Mouse (Mus musculus) kidney, postnatal 25 days (tissue): ENCODE results near the gene Bcl2.
"Not testable (repeated sequence)": the region's sequence is repeated elsewhere in the genome, so short reads cannot be mapped to it uniquely, and the experiment has no call there.

Source experiments
- DNase-seq, 2 experiments: peaks; one replicate each; pipeline ENCODE4 v3.0.0; 2021; ENCODE audit warnings: mixed read lengths in 2 of 2

Gene Bcl2

GRCm38 (mm10) chr1:106552856-106553255 lies 161.2 kb downstream of the Bcl2 start:
- DNase-seq: no peak

- no peak for DNase-seq
Observed at GRCm38 (mm10) chr1:106550580-106550979, 163.5 kb downstream of the Bcl2 start.

- peak in 1 of 2 experiments; percentile 54 for DNase-seq
Observed at GRCm38 (mm10) chr1:106549025-106549424, 165.0 kb downstream of the Bcl2 start.

DNA sequence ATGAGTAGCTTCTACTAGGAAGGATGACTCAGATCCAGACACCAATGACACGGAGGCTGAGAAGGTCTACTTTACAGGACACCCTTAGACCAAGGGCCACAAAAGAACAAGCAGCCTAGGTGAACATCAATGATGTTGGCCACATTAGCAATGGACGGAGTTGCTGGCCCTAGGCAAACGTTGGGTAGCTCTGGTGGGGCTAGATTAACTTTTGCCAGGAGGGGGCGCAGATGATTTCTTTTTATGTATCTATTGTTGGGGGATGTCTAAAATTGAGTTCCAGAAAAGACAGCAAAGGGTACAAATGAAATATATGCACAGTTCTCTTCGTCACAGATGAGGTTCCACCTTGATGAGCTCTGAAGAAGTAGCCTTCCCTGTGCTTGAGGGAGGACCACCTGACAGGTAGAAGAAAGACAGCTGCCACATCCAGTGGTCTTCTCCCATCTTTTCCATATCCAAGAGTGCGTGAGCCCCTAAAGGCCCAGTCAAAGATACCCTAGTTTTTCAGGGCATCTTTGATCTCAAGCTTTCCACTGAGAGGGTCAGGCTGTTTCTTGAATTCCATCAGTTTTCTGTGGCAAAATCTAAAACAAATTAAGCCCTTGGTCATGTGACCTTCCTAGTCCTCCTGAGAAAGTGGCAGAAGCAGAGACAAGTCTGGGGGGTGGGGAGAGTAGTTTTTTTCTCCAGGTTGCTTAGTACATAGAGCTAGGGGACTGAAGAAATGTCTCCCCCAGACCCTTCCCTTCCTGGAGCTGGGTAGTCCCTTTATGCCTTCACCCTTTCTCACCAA lies 169.1 kb downstream of the Bcl2 start:
- DNase-seq: peak; percentile 53 to 85

DNA sequence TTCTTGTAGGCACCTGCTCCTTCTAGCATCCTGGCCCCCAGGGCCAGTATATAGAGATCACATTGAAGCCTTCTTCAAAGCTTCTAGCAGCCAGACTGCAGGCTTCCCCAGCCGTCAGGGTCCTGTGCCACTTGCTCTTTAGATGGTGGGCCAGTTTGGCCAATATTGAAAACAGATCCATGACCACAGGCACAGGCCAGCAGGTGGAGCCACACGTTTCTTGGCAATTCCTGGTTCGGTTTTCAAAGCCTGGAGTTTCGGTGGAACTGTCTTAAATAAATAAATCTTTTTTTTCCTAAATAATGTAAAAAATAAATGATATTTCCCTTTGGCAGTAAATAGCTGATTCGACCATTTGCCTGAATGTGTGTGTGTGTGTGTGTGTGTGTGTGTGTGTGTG lies 171.3 kb downstream of the Bcl2 start:
- DNase-seq: peak; percentile 48 to 74

GRCm38 (mm10) chr1:106541851-106542250 lies 172.2 kb downstream of the Bcl2 start:
- DNase-seq: no peak

DNA sequence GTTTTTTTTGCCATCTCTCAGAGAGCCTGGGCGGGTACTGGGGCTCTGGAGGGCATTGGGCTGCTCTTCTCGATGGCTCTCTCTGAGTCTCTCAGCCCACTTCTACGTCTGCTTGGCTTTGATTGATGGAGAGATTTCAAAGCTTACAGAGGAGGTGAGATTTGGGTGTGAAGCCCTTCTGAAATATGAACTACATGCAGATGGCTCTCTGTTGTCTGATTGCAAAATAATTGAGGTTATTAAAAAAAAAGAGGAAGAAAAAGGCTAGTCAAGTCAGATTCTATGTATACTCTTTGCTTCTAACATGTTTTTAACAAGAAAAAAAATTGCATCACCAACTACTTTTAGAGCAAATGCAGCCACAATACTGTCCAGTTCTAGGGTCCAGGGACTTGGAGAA lies 173.9 kb downstream of the Bcl2 start:
- no peak for DNase-seq

- no peak for DNase-seq
Observed at GRCm38 (mm10) chr1:106539029-106539428, 175.0 kb downstream of the Bcl2 start.

DNA sequence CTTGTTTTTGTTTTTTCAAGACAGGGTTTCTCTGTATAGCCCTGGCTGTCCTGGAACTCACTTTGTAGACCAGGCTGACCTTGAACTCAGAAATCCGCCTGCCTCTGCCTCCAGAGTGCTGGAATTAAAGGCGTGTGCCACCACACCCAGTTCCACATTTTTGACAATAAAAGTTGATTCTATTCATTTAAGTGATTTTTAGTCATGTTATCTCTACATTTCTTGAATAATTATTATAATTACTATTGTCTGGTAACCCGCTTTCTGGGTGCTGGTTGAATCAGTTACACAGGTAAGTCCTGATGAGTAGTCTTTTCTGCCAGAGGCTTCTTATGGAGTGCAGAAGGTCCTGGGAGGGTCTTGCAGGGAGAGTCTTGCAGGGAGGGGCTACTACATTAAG lies 179.2 kb downstream of the Bcl2 start:
- DNase-seq: not testable (repeated sequence)

DNA sequence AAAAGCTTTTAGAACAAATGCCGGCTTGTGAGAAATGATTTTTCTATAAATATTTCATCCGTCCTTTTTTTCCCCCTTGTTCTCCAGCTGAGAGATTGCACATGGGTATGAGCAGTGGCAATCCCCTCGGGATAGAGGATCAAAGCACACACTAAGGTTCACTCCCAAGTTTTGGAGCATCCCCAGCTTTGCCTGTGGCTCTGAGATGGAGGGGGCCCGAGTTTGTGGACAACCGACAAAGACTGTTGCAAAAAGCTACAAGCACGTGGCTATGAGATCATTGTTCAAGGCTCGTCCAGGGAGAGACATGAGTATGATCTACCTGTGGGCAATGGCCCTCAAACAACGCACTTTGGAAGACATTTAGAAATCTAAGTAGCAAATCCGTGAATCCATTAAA lies 184.5 kb downstream of the Bcl2 start:
- no peak for DNase-seq

- no peak for DNase-seq
Observed at GRCm38 (mm10) chr1:106527537-106527936, 186.5 kb downstream of the Bcl2 start.

DNA sequence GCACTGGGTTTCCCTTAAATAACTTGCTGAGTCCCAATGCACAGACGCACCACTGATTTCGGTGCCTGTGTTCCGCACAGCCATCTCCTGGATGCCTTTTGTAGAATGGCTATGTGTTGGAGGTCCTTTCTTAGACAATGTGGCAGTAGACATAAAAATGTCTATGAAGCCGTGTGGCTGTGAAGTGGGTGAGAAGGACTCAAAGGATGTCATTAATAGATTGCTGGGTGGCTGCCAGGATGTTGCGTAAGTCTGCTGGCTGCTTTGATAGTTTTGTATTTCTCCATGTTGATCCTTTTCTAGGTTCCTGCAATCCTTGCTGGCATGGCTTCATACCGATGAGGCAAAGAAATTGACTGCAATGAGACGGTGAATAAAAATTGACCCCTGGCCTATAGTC lies 187.3 kb downstream of the Bcl2 start:
- peak; percentile 53 to 66 for DNase-seq

GRCm38 (mm10) chr1:106526112-106526511 lies 188.0 kb downstream of the Bcl2 start:
- no peak for DNase-seq

DNA sequence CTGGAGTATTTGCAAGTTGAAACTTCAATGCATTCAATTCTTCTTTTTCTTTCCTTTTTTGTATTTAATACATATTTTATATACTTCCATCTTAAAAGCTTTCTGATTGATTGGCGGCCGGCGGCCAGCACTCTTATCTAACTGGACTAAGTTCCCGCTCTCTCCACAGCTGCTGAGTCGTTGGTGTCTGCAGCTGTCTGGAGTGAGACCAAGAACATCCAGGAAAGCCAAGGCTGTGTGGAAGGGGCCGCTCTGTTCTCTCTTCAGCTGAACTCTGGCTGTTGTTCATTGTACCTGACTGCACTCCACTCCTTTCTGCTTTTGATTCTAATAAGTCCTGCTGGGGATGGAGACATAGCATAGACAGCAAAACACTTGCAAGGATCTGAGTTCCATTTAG lies 190.3 kb downstream of the Bcl2 start:
- no peak for DNase-seq

DNA sequence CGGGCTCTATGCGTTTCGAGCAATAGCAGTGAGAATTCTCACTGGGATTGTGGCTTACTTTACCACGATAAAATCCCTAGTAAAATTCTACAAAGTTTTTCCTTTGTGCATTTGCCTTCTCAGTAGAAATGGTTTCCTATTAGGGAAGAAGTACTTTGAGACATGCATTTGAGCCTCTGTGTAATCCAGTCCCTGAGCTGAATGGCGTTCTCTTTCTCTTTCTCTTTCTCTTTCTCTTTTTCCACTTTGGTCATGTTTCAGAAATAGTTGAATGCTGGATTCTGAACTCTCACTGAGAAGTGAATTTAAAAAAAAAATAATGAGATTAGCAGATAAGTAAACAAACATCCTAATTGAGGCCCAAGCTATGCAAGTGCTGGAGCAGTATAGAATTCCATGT lies 191.1 kb downstream of the Bcl2 start:
- no peak for DNase-seq

DNA sequence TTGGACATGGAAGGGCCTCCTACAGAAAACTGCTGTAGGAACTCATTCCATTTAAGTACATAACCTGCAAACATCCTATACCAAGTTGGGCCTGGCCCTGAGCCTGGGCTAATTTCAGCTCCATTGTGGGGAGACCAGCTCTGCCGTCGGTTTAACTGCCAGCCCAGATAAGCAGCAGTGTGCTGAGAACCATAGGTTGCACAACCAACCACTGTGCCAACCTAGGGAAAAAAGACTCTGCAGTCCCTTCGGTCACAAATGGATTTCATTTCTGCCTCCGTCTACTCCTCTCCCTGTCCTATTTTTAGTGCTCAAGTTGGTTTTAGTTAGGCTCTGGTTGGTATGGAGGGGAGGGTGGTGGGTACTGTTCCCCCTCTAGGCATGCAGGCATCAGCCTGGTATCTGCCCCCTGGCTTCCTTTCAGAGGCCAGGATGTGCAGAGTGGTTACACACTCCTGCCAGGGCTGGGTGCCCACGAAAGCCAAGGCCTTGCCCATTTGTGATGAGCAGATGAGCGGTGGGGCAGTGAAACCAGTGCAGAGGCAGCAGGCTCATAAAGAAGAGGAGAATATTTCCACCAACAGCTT lies 196.4 kb downstream of the Bcl2 start:
- DNase-seq: no peak

GRCm38 (mm10) chr1:106517099-106517498 lies 197.0 kb downstream of the Bcl2 start:
- no peak for DNase-seq

- DNase-seq: no peak
Observed at GRCm38 (mm10) chr1:106515611-106516010, 198.5 kb downstream of the Bcl2 start.

- no peak for DNase-seq
Observed at GRCm38 (mm10) chr1:106513890-106514643, 200.0 kb downstream of the Bcl2 start.

- DNase-seq: no peak
Observed at GRCm38 (mm10) chr1:106513481-106513880, 200.6 kb downstream of the Bcl2 start.

DNA sequence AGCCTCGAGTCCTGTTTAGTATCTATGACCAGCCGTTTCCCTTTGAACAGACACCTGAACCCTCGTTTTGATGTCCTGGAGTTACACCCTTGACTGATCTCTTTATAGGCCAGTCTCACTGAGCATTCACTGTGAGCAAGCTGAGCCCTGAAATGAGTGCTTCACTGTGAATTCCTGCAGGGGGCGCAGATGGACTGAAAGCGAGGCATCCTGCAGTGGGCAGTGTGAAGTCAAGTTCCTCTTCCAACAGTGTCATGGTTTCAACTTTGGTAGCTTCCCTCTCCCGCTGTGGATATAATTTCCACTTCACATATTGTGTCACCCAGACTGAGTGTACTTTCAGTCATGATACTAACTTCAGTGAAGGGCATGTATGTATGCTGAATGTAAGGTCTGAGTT lies 202.5 kb downstream of the Bcl2 start:
- peak; percentile 82 to 84 for DNase-seq

DNA sequence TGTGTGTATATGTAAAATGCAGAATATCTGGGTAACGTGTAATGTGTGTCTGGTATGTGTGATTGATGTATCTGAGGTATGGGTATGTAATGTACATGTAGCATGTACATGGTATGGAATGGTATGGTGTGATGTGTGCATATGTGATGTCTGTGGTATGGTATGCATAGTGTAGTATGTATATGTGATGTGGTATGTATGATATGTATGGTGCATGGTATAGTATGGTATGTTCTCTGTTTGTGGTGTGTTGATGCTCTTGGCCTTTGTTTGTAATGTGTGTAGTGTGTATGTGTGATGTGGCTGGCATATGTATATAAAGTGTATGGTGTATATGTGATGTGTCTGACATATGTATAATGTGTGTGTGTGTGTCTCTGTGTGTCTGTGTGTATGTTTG lies 206.5 kb downstream of the Bcl2 start:
- DNase-seq: no peak

DNA sequence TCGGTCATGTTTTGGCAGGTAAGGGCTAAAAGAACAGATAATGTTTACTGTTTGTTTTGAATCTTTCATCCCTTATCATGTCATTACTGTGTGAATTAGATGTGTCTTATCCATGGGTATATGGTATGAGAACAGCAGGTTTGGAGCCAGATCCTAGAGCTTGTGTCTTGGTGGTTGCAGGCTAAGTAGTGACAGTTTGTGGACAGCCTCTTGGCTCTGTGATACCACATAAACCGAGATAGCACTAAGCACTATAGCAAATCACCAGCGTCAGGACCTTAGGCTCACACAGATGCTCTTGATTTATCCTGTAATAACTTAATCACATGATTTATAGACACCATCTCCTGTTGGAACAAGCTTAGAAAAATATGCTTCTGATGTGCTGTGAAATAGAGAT lies 210.2 kb downstream of the Bcl2 start:
- no peak for DNase-seq

- no peak for DNase-seq
Observed at GRCm38 (mm10) chr1:106503407-106503806, 210.7 kb downstream of the Bcl2 start.
